Mouse (Mus musculus) MEL (cell line): Measurements from ENCODE around the gene Tjp1. TPM values are rescaled to one million over a fixed set of nuclear protein-coding genes. Genes with fewer than 3 reads are reported as not detected.

Experiments used
- DNase-seq: peaks from one replicate; pipeline ENCODE4 v3.0.0; 2011; ENCODE audit warnings: low read depth, low spot score
- H3K27ac ChIP-seq: 2 replicates; pipeline ENCODE4 v1.5.1; 2012; ENCODE audit warnings: low read depth, mild to moderate bottlenecking, control low read depth, low read length, moderate library complexity; ENCODE audit not compliant: control insufficient read depth
- H3K27me3 ChIP-seq, 2 experiments: fragments of 150-350 bp in 1 of 2; sonication (generic) in 1 of 2; 2 replicates each; pipeline ENCODE4 v1.6.1; 2012; ENCODE audit warnings: low read length in 2 of 2, mild to moderate bottlenecking in 2 of 2, improper control_type of control experiment in 1 of 2, moderate library complexity in 1 of 2; ENCODE audit not compliant: insufficient read depth in 2 of 2, control insufficient read depth in 1 of 2
- H3K36me3 ChIP-seq, 2 experiments: 2 replicates each; pipeline ENCODE4 v1.6.1; 2012 to 2014; ENCODE audit warnings: low read length in 2 of 2, improper control_type of control experiment in 1 of 2, inconsistent platforms in 1 of 2, mild to moderate bottlenecking in 1 of 2; ENCODE audit not compliant: insufficient read depth in 2 of 2, control insufficient read depth in 1 of 2
- H3K4me1 ChIP-seq, 2 experiments: fragments of 150-350 bp in 1 of 2; sonication (generic) in 1 of 2; 2 replicates each; pipeline ENCODE4 v1.6.1; 2012; ENCODE audit warnings: low read length in 2 of 2, improper control_type of control experiment in 1 of 2, mild to moderate bottlenecking in 1 of 2; ENCODE audit not compliant: insufficient read depth in 2 of 2, control insufficient read depth in 1 of 2
- H3K4me3 ChIP-seq, 2 experiments: fragments of 150-350 bp in 1 of 2; sonication (generic) in 1 of 2; 2 replicates each; pipeline ENCODE4 v1.5.1; 2012; ENCODE audit warnings: low read depth in 2 of 2, low read length in 2 of 2, mild to moderate bottlenecking in 2 of 2, moderate library complexity in 2 of 2, control low read depth in 1 of 2, improper control_type of control experiment in 1 of 2; ENCODE audit not compliant: control insufficient read depth in 1 of 2, insufficient read depth in 1 of 2
- H3K79me2 ChIP-seq: 2 replicates; pipeline ENCODE4 v1.6.1; 2012; ENCODE audit warnings: mild to moderate bottlenecking, low read length, moderate library complexity; ENCODE audit not compliant: control insufficient read depth, poor library complexity, insufficient read depth
- H3K9ac ChIP-seq: 2 replicates; pipeline ENCODE4 v1.6.1; 2012; ENCODE audit warnings: low read depth, mild to moderate bottlenecking, control low read depth, low read length, moderate library complexity; ENCODE audit not compliant: control insufficient read depth, poor library complexity, severe bottlenecking
- H3K9me3 ChIP-seq: fragments of 150-350 bp; sonication (generic); replicated peaks from 2 replicates; pipeline ENCODE4 v1.6.1; 2012; ENCODE audit warnings: mild to moderate bottlenecking, low read length, improper control_type of control experiment, moderate library complexity; ENCODE audit not compliant: insufficient read depth
- CHD1 ChIP-seq: IDR thresholded peaks from 2 replicates; pipeline ENCODE4 v1.6.1; 2012; ENCODE audit warnings: low read depth, mild to moderate bottlenecking, inconsistent platforms, low read length, improper control_type of control experiment
- CHD2 ChIP-seq: IDR thresholded peaks from 2 replicates; pipeline ENCODE4 v1.6.1; 2011; ENCODE audit warnings: low read length, improper control_type of control experiment
- CTCF ChIP-seq, 3 experiments: IDR thresholded peaks in 2 of 3; conservative IDR thresholded peaks in 1 of 3; 2 replicates each; pipeline ENCODE4 v1.5.1; 2011 to 2012; ENCODE audit warnings: low read length in 3 of 3, low read depth in 2 of 3, mild to moderate bottlenecking in 2 of 3, improper control_type of control experiment in 1 of 3, inconsistent platforms in 1 of 3, mixed read lengths in 1 of 3, moderate library complexity in 1 of 3; ENCODE audit not compliant: control insufficient read depth in 1 of 3, insufficient read depth in 1 of 3, poor library complexity in 1 of 3, severe bottlenecking in 1 of 3
- EP300 ChIP-seq, 2 experiments: IDR thresholded peaks; 2 replicates each; pipeline ENCODE4 v1.6.1; 2011; ENCODE audit warnings: improper control_type of control experiment in 2 of 2, low read length in 2 of 2, low read depth in 1 of 2, mild to moderate bottlenecking in 1 of 2
- ETS1 ChIP-seq: IDR thresholded peaks from 2 replicates; pipeline ENCODE4 v1.6.1; 2012; ENCODE audit warnings: low read depth, mild to moderate bottlenecking, inconsistent platforms, low read length, improper control_type of control experiment, moderate library complexity
- GATA1 ChIP-seq: IDR thresholded peaks from 2 replicates; pipeline ENCODE4 v1.6.1; 2011; ENCODE audit warnings: low read depth, low read length, improper control_type of control experiment
- JUND ChIP-seq: IDR thresholded peaks from 2 replicates; pipeline ENCODE4 v1.6.1; 2011; ENCODE audit warnings: low read depth, mild to moderate bottlenecking, improper control_type of control experiment, low read length
- KAT2A ChIP-seq: conservative IDR thresholded peaks from 2 replicates; pipeline ENCODE4 v1.6.1; 2012; ENCODE audit warnings: low read depth, low read length, improper control_type of control experiment, inconsistent platforms
- MAFK ChIP-seq: IDR thresholded peaks from 2 replicates; pipeline ENCODE4 v1.6.1; 2011; ENCODE audit warnings: low read depth, mild to moderate bottlenecking, low read length, improper control_type of control experiment, borderline replicate concordance
- MAX ChIP-seq: IDR thresholded peaks from 2 replicates; pipeline ENCODE4 v1.6.1; 2011; ENCODE audit warnings: low read length, improper control_type of control experiment
- MEF2A ChIP-seq: IDR thresholded peaks from 2 replicates; pipeline ENCODE4 v1.6.1; 2014; ENCODE audit warnings: low read depth, mild to moderate bottlenecking, inconsistent platforms, low read length, improper control_type of control experiment; ENCODE audit not compliant: poor library complexity, insufficient replicate concordance, severe bottlenecking; ENCODE audit errors: extremely low read depth
- MXI1 ChIP-seq: IDR thresholded peaks from 2 replicates; pipeline ENCODE4 v1.6.1; 2011; ENCODE audit warnings: mild to moderate bottlenecking, low read depth, low read length, improper control_type of control experiment
- MYC ChIP-seq: IDR thresholded peaks from 2 replicates; pipeline ENCODE4 v1.6.1; 2011; ENCODE audit warnings: low read depth, mild to moderate bottlenecking, low read length, improper control_type of control experiment, moderate library complexity
- NRF1 ChIP-seq: IDR thresholded peaks from 2 replicates; pipeline ENCODE4 v1.6.1; 2014; ENCODE audit warnings: low read depth, mild to moderate bottlenecking, inconsistent platforms, low read length, improper control_type of control experiment, moderate library complexity; ENCODE audit not compliant: poor library complexity, insufficient read depth, severe bottlenecking
- POLR2AphosphoS2 ChIP-seq: IDR thresholded peaks from 2 replicates; pipeline ENCODE4 v1.6.1; 2011; ENCODE audit warnings: low read length, improper control_type of control experiment
- RAD21 ChIP-seq: IDR thresholded peaks from 2 replicates; pipeline ENCODE4 v1.6.1; 2011; ENCODE audit warnings: mild to moderate bottlenecking, low read depth, low read length, improper control_type of control experiment
- RCOR1 ChIP-seq: IDR thresholded peaks from 2 replicates; pipeline ENCODE4 v1.6.1; 2012; ENCODE audit warnings: low read depth, mild to moderate bottlenecking, inconsistent platforms, low read length, improper control_type of control experiment
- SMC3 ChIP-seq: IDR thresholded peaks from 2 replicates; pipeline ENCODE4 v1.6.1; 2011; ENCODE audit warnings: low read depth, low read length, improper control_type of control experiment
- TBP ChIP-seq: IDR thresholded peaks from 2 replicates; pipeline ENCODE4 v1.8.0; 2011; ENCODE audit warnings: low read depth, low read length, improper control_type of control experiment
- ZC3H11A ChIP-seq: IDR thresholded peaks from 2 replicates; pipeline ENCODE4 v1.6.1; 2012; ENCODE audit warnings: low read depth, mild to moderate bottlenecking, inconsistent platforms, low read length, improper control_type of control experiment
- polyA plus RNA-seq, 2 experiments: library from polyadenylated mRNA; stranded (reverse) in 1 of 2; unstranded in 1 of 2; fragments of >175 nt in 1 of 2; fragments of >200 nt in 1 of 2; gene quantifications; 2 replicates each; pipeline versions ENCODE4 v1.2.1 to v1.2.4; 2012; ENCODE audit warnings: low replicate concordance in 2 of 2, low read depth in 1 of 2; ENCODE audit not compliant: insufficient read length in 2 of 2, insufficient read depth in 1 of 2, missing spikeins in 1 of 2
- total RNA-seq: library from RNA; depleted of rRNA; stranded (reverse); fragments of 300-350 nt; gene quantifications from 2 replicates; pipeline ENCODE4 v1.2.3, GENCODE M21; 2012

Gene Tjp1
- total and polyA plus RNA-seq, 3 experiments = 0.01 TPM; not detected in 2

DNA sequence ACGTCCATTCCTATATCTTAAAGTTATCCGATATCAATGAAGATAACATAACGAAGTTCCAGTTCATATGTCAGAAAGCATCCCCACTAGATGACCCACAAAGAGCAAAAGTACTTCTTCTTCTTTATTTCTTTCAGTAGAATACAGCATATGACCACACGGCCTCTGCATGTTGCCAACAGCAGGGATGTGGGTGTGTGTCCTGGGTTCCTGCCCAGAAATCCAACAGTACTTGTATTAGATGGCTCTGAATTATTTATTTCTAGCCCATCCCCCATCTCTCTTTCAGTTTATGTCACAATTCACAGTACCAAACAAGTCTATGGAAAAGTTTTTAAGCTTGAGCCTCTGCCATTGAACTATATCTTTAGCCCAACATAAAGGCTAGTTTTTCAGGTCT, 43.1 kb upstream of the Tjp1 start:
- no peaks in the 10 kb centered on the region for H3K36me3 ChIP-seq
- H3K9ac ChIP-seq = no peak overlapping the region
- no peaks in the 10 kb centered on the region for H3K4me1 ChIP-seq
- TF ChIP-seq CHD2 = no peak
- TF ChIP-seq MAX = no peak
- no peak for TF ChIP-seq EP300 (IDR thresholded peaks at IDR 0.05; ENCODE audit: low read depth in 1 of 2, low read length in 2 of 2)
- no peak for TF ChIP-seq ETS1
- no peak for TF ChIP-seq TBP
- TF ChIP-seq JUND = no peak
- no peak for TF ChIP-seq SMC3
- TF ChIP-seq MXI1 = no peak
- no peak for TF ChIP-seq NRF1
- TF ChIP-seq MAFK = no peak
- TF ChIP-seq RCOR1 = no peak
- H3K79me2 ChIP-seq = no peaks in the 10 kb centered on the region
- H3K27ac ChIP-seq = no peak overlapping the region
- no peak overlapping the region for H3K4me3 ChIP-seq
- no peak for DNase-seq
- H3K9me3 ChIP-seq = no peaks in the 10 kb centered on the region
- no peaks in the 10 kb centered on the region for H3K27me3 ChIP-seq

DNA sequence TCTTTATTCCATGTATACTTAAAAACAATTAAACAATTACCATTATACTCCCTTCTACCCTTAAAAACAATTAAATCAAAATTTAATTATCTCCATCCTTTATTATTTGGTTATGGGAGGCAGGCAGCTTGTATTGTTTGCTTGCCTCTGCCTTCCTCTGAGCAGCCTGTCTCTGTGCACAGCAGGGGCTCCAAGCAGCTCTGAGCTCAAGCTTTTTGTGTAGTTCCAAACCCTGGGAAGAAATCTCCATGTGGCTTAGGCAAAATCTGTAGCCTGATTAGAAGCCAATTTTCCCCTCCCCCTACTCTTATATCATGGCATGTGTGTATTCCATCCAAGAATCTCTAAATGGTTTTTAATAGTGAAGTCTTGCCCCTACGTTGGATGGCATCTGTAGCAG, 28.4 kb upstream of the Tjp1 start:
- no peak overlapping the region for H3K9ac ChIP-seq
- H3K9me3 ChIP-seq = no peaks in the 10 kb centered on the region
- H3K79me2 ChIP-seq = no peaks in the 10 kb centered on the region
- no peak for DNase-seq
- no peaks in the 10 kb centered on the region for H3K27me3 ChIP-seq
- H3K4me1 ChIP-seq = no peaks in the 10 kb centered on the region
- no peak overlapping the region for H3K4me3 ChIP-seq
- no peaks in the 10 kb centered on the region for H3K36me3 ChIP-seq
- no peak for TF ChIP-seq GATA1
- no peak for TF ChIP-seq CTCF (IDR thresholded peaks at IDR 0.05 in 2 of 3, conservative IDR thresholded peaks at IDR 0.05 in 1 of 3; ENCODE audit: control insufficient read depth in 1 of 3, insufficient read depth in 1 of 3, low read depth in 2 of 3, low read length in 3 of 3, poor library complexity in 1 of 3, severe bottlenecking in 1 of 3)
- TF ChIP-seq ETS1 = no peak
- TF ChIP-seq RAD21 = no peak
- TF ChIP-seq SMC3 = no peak
- TF ChIP-seq MYC = no peak
- no peak for TF ChIP-seq CHD1
- no peak overlapping the region for H3K27ac ChIP-seq

- no peak for TF ChIP-seq MAFK
- TF ChIP-seq ZC3H11A = no peak
- TF ChIP-seq MYC = no peak
- TF ChIP-seq MEF2A = no peak
- TF ChIP-seq ETS1 = no peak
- no peak for TF ChIP-seq KAT2A
- TF ChIP-seq MAX = no peak
- no peak for TF ChIP-seq POLR2AphosphoS2
- H3K4me1 ChIP-seq = no peaks in the 10 kb centered on the region
- H3K9me3 ChIP-seq = no peaks in the 10 kb centered on the region
- no peak overlapping the region for H3K4me3 ChIP-seq
- no peak for DNase-seq
- H3K27me3 ChIP-seq = no peaks in the 10 kb centered on the region; a peak in 1 of 4 replicates
- no peaks in the 10 kb centered on the region for H3K36me3 ChIP-seq
- no peak overlapping the region for H3K27ac ChIP-seq
- no peak overlapping the region for H3K9ac ChIP-seq
- no peaks in the 10 kb centered on the region for H3K79me2 ChIP-seq
These were observed 18.2 kb upstream of the Tjp1 start for GRCm38 (mm10) chr7:65545741-65546140.
